24 mouse cellular contexts compared by ENCODE assay signal in genomic region chr8:80863393-80863792, GRCm38 (mm10). TPM values are rescaled to one million over a fixed set of nuclear protein-coding genes. Genes with fewer than 3 reads are reported as not detected.
DNase-seq lines count a peak whose midpoint lies in the region; ATAC-seq and TF ChIP-seq lines count a peak whose summit lies in the region.
"Had no signal": no experiment of that assay in that cellular context is flagged by ENCODE, and none has a peak within 500 bp of the region (broad histone marks: within the 10 kb centered on the region; RNA-seq: fewer than 3 reads in every experiment).

No protein-coding gene starts in this region.

- H3K27me3 ChIP-seq in hindbrain, embryonic 10.5 days (ENCODE audit: insufficient read depth, poor library complexity, severe bottlenecking): no peaks in the 10 kb centered on the region
- H3K27me3 ChIP-seq in hindbrain, embryonic 12.5 days: no peaks in the 10 kb centered on the region
- H3K27me3 ChIP-seq in lung, postnatal 0 days (replicated peaks; ENCODE audit: insufficient read depth, low read length): no peaks in the 10 kb centered on the region
- H3K27me3 ChIP-seq in stomach, embryonic 16.5 days (ENCODE audit: control insufficient read depth, insufficient read depth, low read length): no peaks in the 10 kb centered on the region
- H3K27me3 ChIP-seq in midbrain, postnatal 0 days (ENCODE audit: insufficient read depth, low read length): no peaks in the 10 kb centered on the region
- no peaks in the 10 kb centered on the region for H3K27me3 ChIP-seq in forebrain, embryonic 14.5 days (replicated peaks; ENCODE audit: control insufficient read depth, insufficient read depth, low read length)
- H3K27me3 ChIP-seq: embryonic facial prominence, embryonic 12.5 days; kidney, embryonic 15.5 days had no signal

- 86% methylated on average over 5 of the region's 5 CpGs for WGBS in hindbrain, embryonic 10.5 days
- 83% methylated on average over 5 of the region's 5 CpGs for WGBS in hindbrain, embryonic 12.5 days
- 71% methylated on average over 5 of the region's 5 CpGs for WGBS in lung, postnatal 0 days
- 67% methylated on average over 5 of the region's 5 CpGs for WGBS in stomach, embryonic 16.5 days
- WGBS in midbrain, postnatal 0 days: 90% methylated on average over 5 of the region's 5 CpGs
- 83% methylated on average over 5 of the region's 5 CpGs for WGBS in forebrain, embryonic 14.5 days

- no peak overlapping the region for H3K9ac ChIP-seq in hindbrain, embryonic 12.5 days
- no peak overlapping the region for H3K9ac ChIP-seq in lung, postnatal 0 days (replicated peaks; ENCODE audit: low read depth)
- H3K9ac ChIP-seq in stomach, embryonic 16.5 days (ENCODE audit: low read length): no peak overlapping the region
- H3K9ac ChIP-seq in midbrain, postnatal 0 days (replicated peaks; ENCODE audit: low read length, poor library complexity, severe bottlenecking): no peak overlapping the region
- H3K9ac ChIP-seq in forebrain, embryonic 14.5 days (ENCODE audit: low read length): no peak overlapping the region
- H3K9ac ChIP-seq: embryonic facial prominence, embryonic 12.5 days; kidney, embryonic 15.5 days had no signal

- peaks cover 8% of the 10 kb centered on the region; the same call in 1 of the 2 replicates for H3K36me3 ChIP-seq in hindbrain, embryonic 10.5 days
- H3K36me3 ChIP-seq in hindbrain, embryonic 12.5 days: no peaks in the 10 kb centered on the region
- no peaks in the 10 kb centered on the region for H3K36me3 ChIP-seq in lung, postnatal 0 days (ENCODE audit: insufficient read depth, low read length)
- H3K36me3 ChIP-seq in stomach, embryonic 16.5 days (ENCODE audit: control insufficient read depth, insufficient read depth, low read length): no peaks in the 10 kb centered on the region
- no peaks in the 10 kb centered on the region for H3K36me3 ChIP-seq in midbrain, postnatal 0 days (ENCODE audit: insufficient read depth, low read length)
- H3K36me3 ChIP-seq in forebrain, embryonic 14.5 days (ENCODE audit: control insufficient read depth, insufficient read depth, low read length): no peaks in the 10 kb centered on the region
- H3K36me3 ChIP-seq: midbrain, embryonic 10.5 days had no signal

- TF ChIP-seq CTCF in lung, postnatal 0 days (IDR thresholded peaks at IDR 0.05): no peak
- TF ChIP-seq CTCF in midbrain, postnatal 0 days (IDR thresholded peaks at IDR 0.05): no peak

- H3K4me2 ChIP-seq in hindbrain, embryonic 12.5 days (replicated peaks): no peak overlapping the region
- no peak overlapping the region for H3K4me2 ChIP-seq in lung, postnatal 0 days (replicated peaks; ENCODE audit: low read depth, low read length)
- no peak overlapping the region for H3K4me2 ChIP-seq in stomach, embryonic 16.5 days (ENCODE audit: low read depth, low read length)
- no peak overlapping the region for H3K4me2 ChIP-seq in midbrain, postnatal 0 days (ENCODE audit: low read depth, low read length, poor library complexity, severe bottlenecking)
- no peak overlapping the region for H3K4me2 ChIP-seq in forebrain, embryonic 14.5 days (ENCODE audit: low read length)
- H3K4me2 ChIP-seq: embryonic facial prominence, embryonic 12.5 days; kidney, embryonic 15.5 days had no signal

- DNase-seq in hindbrain, embryonic 10.5 days (ENCODE audit: low spot score): no peak
- DNase-seq in lung, postnatal 36 days: peak; percentile 63
- no peak for DNase-seq in lung, postnatal 0 days (ENCODE audit: low spot score)
- peak; percentile 37 for DNase-seq in R1 (ENCODE audit: low read depth, low spot score)
- no peak for DNase-seq in midbrain, postnatal 0 days (ENCODE audit: low spot score)
- DNase-seq in forebrain, embryonic 14.5 days (ENCODE audit: low spot score): no peak
- DNase-seq: adrenal gland, adult 8-10 months; cerebellum, adult 9-11 months; gastrocnemius, postnatal 36 days; layer of hippocampus, postnatal 36 days; retina, postnatal 1 day; right cerebral cortex, postnatal 4 days; thymus, adult 18-20 months; thymus, postnatal 4 days had no signal

- H3K27ac ChIP-seq in hindbrain, embryonic 10.5 days: 0 out of 2 replicates have a peak overlapping the region, but pooled peaks have one; percentile 29
- no peak overlapping the region for H3K27ac ChIP-seq in hindbrain, embryonic 12.5 days
- H3K27ac ChIP-seq in lung, postnatal 0 days (ENCODE audit: low read length): no peak overlapping the region
- H3K27ac ChIP-seq in stomach, embryonic 16.5 days (ENCODE audit: low read length): peak overlapping the region; percentile 61
- no peak overlapping the region for H3K27ac ChIP-seq in midbrain, postnatal 0 days (ENCODE audit: low read depth, low read length)
- no peak overlapping the region for H3K27ac ChIP-seq in forebrain, embryonic 14.5 days (ENCODE audit: low read depth, low read length)
- H3K27ac ChIP-seq: embryonic facial prominence, embryonic 12.5 days; kidney, embryonic 15.5 days; macrophage; midbrain, embryonic 10.5 days had no signal

- peaks cover 43% of the 10 kb centered on the region for H3K4me1 ChIP-seq in hindbrain, embryonic 10.5 days (replicated peaks)
- peaks cover 11% of the 10 kb centered on the region; the same call in 1 of the 2 replicates for H3K4me1 ChIP-seq in hindbrain, embryonic 12.5 days
- peaks cover 7% of the 10 kb centered on the region; the same call in 1 of the 2 replicates for H3K4me1 ChIP-seq in lung, postnatal 0 days (ENCODE audit: insufficient read depth, low read depth, low read length)
- peaks cover 13% of the 10 kb centered on the region for H3K4me1 ChIP-seq in stomach, embryonic 16.5 days (ENCODE audit: control insufficient read depth, insufficient read depth, low read length)
- H3K4me1 ChIP-seq in midbrain, postnatal 0 days (ENCODE audit: insufficient read depth, low read length): no peaks in the 10 kb centered on the region
- 0 out of 2 replicates have a peak, but pooled peaks cover 3% of the 10 kb centered on the region for H3K4me1 ChIP-seq in forebrain, embryonic 14.5 days (ENCODE audit: control insufficient read depth, insufficient read depth, low read length)

- H3K4me3 ChIP-seq in hindbrain, embryonic 10.5 days: no peak overlapping the region
- H3K4me3 ChIP-seq in hindbrain, embryonic 12.5 days: no peak overlapping the region
- H3K4me3 ChIP-seq in lung, postnatal 0 days (ENCODE audit: low read depth, low read length): no peak overlapping the region
- H3K4me3 ChIP-seq in stomach, embryonic 16.5 days (replicated peaks; ENCODE audit: low read length): no peak overlapping the region
- H3K4me3 ChIP-seq in midbrain, postnatal 0 days (ENCODE audit: low read depth, low read length): no peak overlapping the region
- H3K4me3 ChIP-seq in forebrain, embryonic 14.5 days (ENCODE audit: low read depth, low read length): no peak overlapping the region
- H3K4me3 ChIP-seq: embryonic facial prominence, embryonic 12.5 days; erythroblast, embryonic 14.5 days; kidney, embryonic 15.5 days; midbrain, embryonic 10.5 days had no signal

- no peak for ATAC-seq in hindbrain, embryonic 12.5 days (ENCODE audit: low FRiP score)
- ATAC-seq in lung, postnatal 0 days: no peak
- ATAC-seq in stomach, embryonic 16.5 days (ENCODE audit: insufficient read depth, low FRiP score): no peak
- ATAC-seq in midbrain, postnatal 0 days (ENCODE audit: low FRiP score): no peak
- ATAC-seq in forebrain, embryonic 14.5 days: no peak
- ATAC-seq: CD4-positive, CD25-positive, alpha-beta regulatory T cell, adult 4 months; forebrain, embryonic 16.5 days had no signal

- TF ChIP-seq EP300 in lung, postnatal 0 days (IDR thresholded peaks at IDR 0.05): no peak

- no peaks in the 10 kb centered on the region for H3K9me3 ChIP-seq in hindbrain, embryonic 10.5 days
- no peaks in the 10 kb centered on the region for H3K9me3 ChIP-seq in hindbrain, embryonic 12.5 days (replicated peaks)
- no peaks in the 10 kb centered on the region for H3K9me3 ChIP-seq in lung, postnatal 0 days (ENCODE audit: low read length)
- H3K9me3 ChIP-seq in stomach, embryonic 16.5 days (replicated peaks; ENCODE audit: control insufficient read depth, low read length): no peaks in the 10 kb centered on the region
- no peaks in the 10 kb centered on the region for H3K9me3 ChIP-seq in midbrain, postnatal 0 days (ENCODE audit: low read length)
- no peaks in the 10 kb centered on the region for H3K9me3 ChIP-seq in forebrain, embryonic 14.5 days (replicated peaks; ENCODE audit: control insufficient read depth, low read length)
- H3K9me3 ChIP-seq: embryonic facial prominence, embryonic 12.5 days; G1E; kidney, embryonic 15.5 days; midbrain, embryonic 10.5 days had no signal

RNA-seq across cellular contexts. Expression of gene Gab1, which starts 16.9 kb away (rescaled TPM):
- 14.5 and 15.8 TPM in 2 replicates for polyA plus RNA-seq in hindbrain, embryonic 10.5 days (2016; fragmentation: Nextera tagmentation; extraction: Ambion mirVana)
- polyA plus RNA-seq in hindbrain, embryonic 12.5 days (2016; fragmentation: Nextera tagmentation; extraction: Ambion mirVana): 21.3 and 23.2 TPM in 2 replicates
- polyA plus RNA-seq in lung, postnatal 0 days (2015; fragmentation: Nextera tagmentation; extraction: Ambion mirVana): 16.9 and 18.9 TPM in 2 replicates
- polyA plus RNA-seq in stomach, embryonic 16.5 days (2015; fragmentation: Nextera tagmentation; extraction: Ambion mirVana): 13.6 and 14.6 TPM in 2 replicates
- total RNA-seq in midbrain, postnatal 0 days (2014; rRNA removed): 18.3 and 20.5 TPM in 2 replicates
- polyA plus RNA-seq in midbrain, postnatal 0 days (2015; fragmentation: Nextera tagmentation; extraction: Ambion mirVana): 8.7 TPM in 2 replicates
- 15.4 and 15.8 TPM in 2 replicates for polyA plus RNA-seq in forebrain, embryonic 14.5 days (2014; fragmentation: Nextera tagmentation; extraction: Ambion mirVana)
- polyA plus RNA-seq: CD4-positive, CD25-positive, alpha-beta regulatory T cell, adult 4 months had no signal

Comparison
In these comparisons a context has a peak if more than half of its experiments do, and no peak if none do; other contexts are left out.
1. DNase-seq: peak in lung, postnatal 36 days (single experiment) and R1 (single experiment); none in hindbrain, embryonic 10.5 days (single experiment), lung, postnatal 0 days (single experiment), midbrain, postnatal 0 days (single experiment) and forebrain, embryonic 14.5 days (single experiment).
2. H3K27ac ChIP-seq: peak in hindbrain, embryonic 10.5 days (single experiment) and stomach, embryonic 16.5 days (single experiment); none in hindbrain, embryonic 12.5 days (single experiment), lung, postnatal 0 days (single experiment), midbrain, postnatal 0 days (single experiment) and forebrain, embryonic 14.5 days (single experiment).